Mouse (Mus musculus): ENCODE measurements around the gene Apol10b. TPM values are rescaled to one million over a fixed set of nuclear protein-coding genes. Genes with fewer than 3 reads are reported as not detected.
"Not testable (repeated sequence)": the region's sequence is repeated elsewhere in the genome, so short reads cannot be mapped to it uniquely, and the experiment has no call there.

The Apol10b gene
- polyA plus RNA-seq, 1 experiment from 2014 or later = 0.06 TPM

GRCm38 (mm10) chr15:77581681-77582080, 14.2 kb downstream of the Apol10b start:
- 45% methylated on average over 1 of the region's 1 CpGs for WGBS

GRCm38 (mm10) chr15:77579311-77579710, 16.6 kb downstream of the Apol10b start:
- no peak overlapping the region for H3K27ac ChIP-seq
- H3K4me1 ChIP-seq (replicated peaks) = no peaks in the 10 kb centered on the region
- no peaks in the 10 kb centered on the region for H3K9me3 ChIP-seq
- no peaks in the 10 kb centered on the region for H3K36me3 ChIP-seq
- H3K4me2 ChIP-seq = no peak overlapping the region
- H3K27me3 ChIP-seq = no peaks in the 10 kb centered on the region
- no peak overlapping the region for H3K4me3 ChIP-seq
- no peak overlapping the region for H3K9ac ChIP-seq
- no peak for ATAC-seq (ENCODE audit: low FRiP score)
- 93% methylated on average over 4 of the region's 4 CpGs for whole genome bisulfite sequencing

More at GRCm38 (mm10) chr15:77581681-77582080, 14.2 kb downstream of the Apol10b start:
- Histone ChIP-seq H3K4me1 (replicated peaks) (no peaks in the 10 kb centered on the region), H3K27me3 (no peaks in the 10 kb centered on the region), H3K27ac (peak overlapping the region; percentile 8; the same call in 1 of the 2 replicates), H3K9ac (no peak overlapping the region), H3K36me3 (no peaks in the 10 kb centered on the region), H3K4me3 (no peak overlapping the region), H3K9me3 (no peaks in the 10 kb centered on the region), H3K4me2 (no peak overlapping the region)
- ATAC-seq (ENCODE audit: low FRiP score) = no peak

GRCm38 (mm10) chr15:77578801-77579200, 17.1 kb downstream of the Apol10b start:
- no peak overlapping the region for H3K27ac ChIP-seq
- no peaks in the 10 kb centered on the region for H3K9me3 ChIP-seq
- no peak overlapping the region for H3K4me3 ChIP-seq
- no peak overlapping the region for H3K9ac ChIP-seq
- no peaks in the 10 kb centered on the region for H3K4me1 ChIP-seq (replicated peaks)
- H3K4me2 ChIP-seq = no peak overlapping the region
- WGBS = 92% methylated on average over 2 of the region's 2 CpGs
- no peaks in the 10 kb centered on the region for H3K36me3 ChIP-seq
- no peaks in the 10 kb centered on the region for H3K27me3 ChIP-seq
- no peak for ATAC-seq (ENCODE audit: low FRiP score)

- Histone ChIP-seq H3K4me1 (replicated peaks) (no peaks in the 10 kb centered on the region), H3K27me3 (no peaks in the 10 kb centered on the region), H3K36me3 (no peaks in the 10 kb centered on the region), H3K4me2 (no peak overlapping the region), H3K27ac (no peak overlapping the region), H3K9ac (no peak overlapping the region), H3K4me3 (no peak overlapping the region), H3K9me3 (no peaks in the 10 kb centered on the region)
- no peak for ATAC-seq (ENCODE audit: low FRiP score)
Observed at GRCm38 (mm10) chr15:77563219-77563618, 32.7 kb downstream of the Apol10b start.

GRCm38 (mm10) chr15:77561792-77562191, 34.1 kb downstream of the Apol10b start, which contains the start of gene 1700025B11Rik:
Gene 1700025B11Rik (minus strand): TSS chr15:77561892.
- ATAC-seq (ENCODE audit: low FRiP score) = no peak
- H3K4me2 ChIP-seq = no peak within 1 kb of the TSS
- no peak within 1 kb of the TSS for H3K9ac ChIP-seq
- no peak within 1 kb of the TSS for H3K4me3 ChIP-seq
- H3K27ac ChIP-seq = no peak within 1 kb of the TSS
- H3K36me3 ChIP-seq = no peaks in the 10 kb centered on the region
- no peaks in the 10 kb centered on the region for H3K27me3 ChIP-seq
- no peaks in the 10 kb centered on the region for H3K4me1 ChIP-seq (replicated peaks)
- H3K9me3 ChIP-seq = no peaks in the 10 kb centered on the region

GRCm38 (mm10) chr15:77539221-77539620, 56.7 kb downstream of the Apol10b start:
- WGBS = 57% methylated on average over 1 of the region's 1 CpGs
- H3K9me3 ChIP-seq; H3K36me3 ChIP-seq; H3K9ac ChIP-seq; H3K4me3 ChIP-seq; H3K27me3 ChIP-seq; H3K4me1 ChIP-seq (replicated peaks); ATAC-seq (ENCODE audit: low FRiP score); H3K27ac ChIP-seq; H3K4me2 ChIP-seq: not testable (repeated sequence)

Other genes with a start within 250 kb of the Apol10b start
- 0.08 TPM in 1 of 2 replicates, not detected in the other for gene Apol7a, start 197.0 kb downstream of the Apol10b start, polyA plus RNA-seq (2015; fragmentation: Nextera tagmentation; extraction: Ambion mirVana)
- not detected in 2 replicates for gene Apol9a, start 185.0 kb downstream of the Apol10b start, polyA plus RNA-seq (2015; fragmentation: Nextera tagmentation; extraction: Ambion mirVana)
- not detected in 2 replicates for gene Apol7b, start 148.6 kb downstream of the Apol10b start, polyA plus RNA-seq (2015; fragmentation: Nextera tagmentation; extraction: Ambion mirVana)
- gene Apol10a, start 119.1 kb downstream of the Apol10b start, polyA plus RNA-seq (2015; fragmentation: Nextera tagmentation; extraction: Ambion mirVana) = not detected in 2 replicates
- gene Apol11a, start 87.9 kb downstream of the Apol10b start, polyA plus RNA-seq (2015; fragmentation: Nextera tagmentation; extraction: Ambion mirVana) = not detected in 2 replicates
- gene Apol7c, start 62.8 kb downstream of the Apol10b start, polyA plus RNA-seq (2015; fragmentation: Nextera tagmentation; extraction: Ambion mirVana) = not detected in 2 replicates
- gene 1700025B11Rik, start 34.2 kb downstream of the Apol10b start, polyA plus RNA-seq (2015; fragmentation: Nextera tagmentation; extraction: Ambion mirVana) = not detected in 2 replicates
- not detected in 2 replicates for gene Gm36245, start 3.1 kb upstream of the Apol10b start, polyA plus RNA-seq (2015; fragmentation: Nextera tagmentation; extraction: Ambion mirVana)
- gene Apol11b, start 47.2 kb upstream of the Apol10b start, polyA plus RNA-seq (2015; fragmentation: Nextera tagmentation; extraction: Ambion mirVana) = 0.08 TPM in 1 of 2 replicates, not detected in the other
- gene Apol7e, start 102.7 kb upstream of the Apol10b start, polyA plus RNA-seq (2015; fragmentation: Nextera tagmentation; extraction: Ambion mirVana) = not detected in 2 replicates
- gene Apol9b, start 132.9 kb upstream of the Apol10b start, polyA plus RNA-seq (2015; fragmentation: Nextera tagmentation; extraction: Ambion mirVana) = not detected in 2 replicates
- gene Apol8, start 160.9 kb upstream of the Apol10b start, polyA plus RNA-seq (2015; fragmentation: Nextera tagmentation; extraction: Ambion mirVana) = 0.06 and 0.16 TPM in 2 replicates
- 14.5 and 14.9 TPM in 2 replicates for gene Myh9, start 246.1 kb upstream of the Apol10b start, polyA plus RNA-seq (2015; fragmentation: Nextera tagmentation; extraction: Ambion mirVana)